Mouse (Mus musculus) ES-Bruce4 (cell line): ENCODE measurements at regions not wholly inside any gene's neighbourhood (a gene's known extent, or its start where the extent isn't known, plus 50 kb on each side); places are given as distances from the start of the nearest gene placed in this dataset.

Experiments used
- CTCF ChIP-seq: IDR thresholded peaks from one replicate; pipeline ENCODE4 v1.8.1; 2011; ENCODE audit warnings: low read depth, low read length
- EP300 ChIP-seq: IDR thresholded peaks from 2 replicates; pipeline ENCODE4 v1.6.1; 2011; ENCODE audit warnings: low read depth, low read length; ENCODE audit not compliant: insufficient read depth
- POLR2A ChIP-seq: IDR thresholded peaks from one replicate; pipeline ENCODE4 v1.8.1; 2011; ENCODE audit warnings: low read length; ENCODE audit not compliant: insufficient read depth

- TF ChIP-seq CTCF (no peak), EP300 (no peak), POLR2A (no peak)
These were observed 681.4 kb downstream of the Utrn start for GRCm38 (mm10) chr10:12187669-12188342.
